Mouse (Mus musculus): Measurements from ENCODE around the gene Ankef1. TPM values are rescaled to one million over a fixed set of nuclear protein-coding genes. Genes with fewer than 3 reads are reported as not detected.

Ankef1 gene
- polyA plus RNA-seq, 1 experiment from 2014 or later = 0.19 TPM

DNA sequence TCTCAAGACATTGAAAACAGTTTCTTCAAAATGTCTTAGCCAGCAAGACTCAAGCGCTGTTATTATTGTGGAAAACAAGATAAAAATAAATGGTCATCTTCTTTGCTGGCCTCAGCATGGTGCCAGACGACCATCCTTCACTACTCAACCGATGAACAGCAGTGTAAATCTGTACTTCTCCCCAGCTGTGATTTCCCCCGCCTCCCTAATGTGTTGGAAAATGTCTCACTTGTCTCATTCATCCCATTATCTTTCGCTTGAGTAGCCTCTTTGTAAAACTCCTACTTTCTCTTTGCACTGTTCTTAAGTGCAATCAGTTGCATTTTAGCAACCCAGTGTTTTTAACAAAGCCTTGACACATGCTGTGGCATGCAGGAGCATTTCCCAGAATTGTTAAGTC, 9.4 kb downstream of the Ankef1 start:
- no peak for ATAC-seq (ENCODE audit: low FRiP score, low TSS enrichment)
- Histone ChIP-seq H3K9me3 (ENCODE audit: low read length) (no peaks in the 10 kb centered on the region), H3K36me3 (ENCODE audit: insufficient read depth, low read length) (no peaks in the 10 kb centered on the region), H3K9ac (replicated peaks; ENCODE audit: low read length) (no peak overlapping the region), H3K27me3 (ENCODE audit: insufficient read depth, low read length) (no peaks in the 10 kb centered on the region), H3K27ac (ENCODE audit: low read length) (no peak overlapping the region), H3K4me1 (ENCODE audit: insufficient read depth, low read length) (no peaks in the 10 kb centered on the region), H3K4me3 (ENCODE audit: low read length) (no peak overlapping the region), H3K4me2 (replicated peaks; ENCODE audit: low read depth, low read length) (no peak overlapping the region)
- WGBS = 59% methylated on average over 5 of the region's 5 CpGs

DNA sequence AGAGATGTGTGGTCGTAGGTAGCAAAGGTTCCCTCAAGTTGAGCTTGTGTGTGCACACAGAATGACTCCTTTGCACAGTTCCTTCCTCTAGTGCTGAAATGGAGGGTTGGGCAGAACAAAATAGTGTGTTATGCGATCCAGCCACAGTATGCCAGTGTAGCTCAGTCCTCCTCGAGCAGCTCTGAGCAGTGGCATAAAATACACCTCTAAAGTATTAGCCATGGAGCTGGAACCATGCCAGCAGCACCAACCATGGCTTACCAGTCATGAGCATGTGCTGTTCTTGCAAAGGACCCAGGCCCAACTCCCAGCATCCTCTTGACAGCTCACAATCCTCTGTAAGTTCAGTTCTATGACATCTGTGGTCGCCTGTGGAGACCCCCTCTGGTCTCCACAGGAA, 10.0 kb downstream of the Ankef1 start:
- WGBS = 68% methylated on average over 4 of the region's 4 CpGs

DNA sequence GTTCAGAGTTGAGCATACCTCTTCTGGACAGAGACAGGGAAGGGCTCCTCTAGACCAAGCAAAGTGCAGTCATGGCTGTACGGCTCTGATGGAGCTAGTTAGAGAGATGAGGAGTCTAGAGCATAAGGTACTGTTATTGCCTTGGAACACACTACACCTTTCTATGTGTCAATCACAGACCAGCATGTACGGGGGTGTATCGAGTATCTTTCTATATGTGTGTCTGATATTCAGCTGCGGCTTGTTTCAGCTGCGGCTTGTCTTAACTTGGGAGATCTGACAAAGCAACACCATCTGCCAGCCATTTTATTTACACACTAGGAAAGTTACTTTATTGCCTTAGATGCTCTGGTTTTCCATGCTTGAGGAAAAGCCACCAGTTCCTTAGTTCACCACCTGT, 11.1 kb downstream of the Ankef1 start:
- ATAC-seq (ENCODE audit: low FRiP score, low TSS enrichment) = no peak
- H3K9me3 ChIP-seq (ENCODE audit: low read length) = no peaks in the 10 kb centered on the region
- H3K27me3 ChIP-seq (ENCODE audit: insufficient read depth, low read length) = no peaks in the 10 kb centered on the region
- no peak overlapping the region for H3K27ac ChIP-seq (ENCODE audit: low read length)
- 92% methylated on average over 5 of the region's 5 CpGs for WGBS
- no peaks in the 10 kb centered on the region for H3K36me3 ChIP-seq (ENCODE audit: insufficient read depth, low read length)
- H3K4me3 ChIP-seq (ENCODE audit: low read length) = no peak overlapping the region
- no peak overlapping the region for H3K9ac ChIP-seq (replicated peaks; ENCODE audit: low read length)
- no peaks in the 10 kb centered on the region for H3K4me1 ChIP-seq (ENCODE audit: insufficient read depth, low read length)
- H3K4me2 ChIP-seq (replicated peaks; ENCODE audit: low read depth, low read length) = no peak overlapping the region

More for the DNA sequence above, 10.0 kb downstream of the Ankef1 start:
- Histone ChIP-seq H3K4me2 (replicated peaks; ENCODE audit: low read depth, low read length) (no peak overlapping the region), H3K36me3 (ENCODE audit: insufficient read depth, low read length) (no peaks in the 10 kb centered on the region), H3K9me3 (ENCODE audit: low read length) (no peaks in the 10 kb centered on the region), H3K4me1 (ENCODE audit: insufficient read depth, low read length) (no peaks in the 10 kb centered on the region), H3K9ac (replicated peaks; ENCODE audit: low read length) (no peak overlapping the region), H3K27ac (ENCODE audit: low read length) (no peak overlapping the region), H3K4me3 (ENCODE audit: low read length) (no peak overlapping the region), H3K27me3 (ENCODE audit: insufficient read depth, low read length) (no peaks in the 10 kb centered on the region)
- ATAC-seq (ENCODE audit: low FRiP score, low TSS enrichment) = no peak

DNA sequence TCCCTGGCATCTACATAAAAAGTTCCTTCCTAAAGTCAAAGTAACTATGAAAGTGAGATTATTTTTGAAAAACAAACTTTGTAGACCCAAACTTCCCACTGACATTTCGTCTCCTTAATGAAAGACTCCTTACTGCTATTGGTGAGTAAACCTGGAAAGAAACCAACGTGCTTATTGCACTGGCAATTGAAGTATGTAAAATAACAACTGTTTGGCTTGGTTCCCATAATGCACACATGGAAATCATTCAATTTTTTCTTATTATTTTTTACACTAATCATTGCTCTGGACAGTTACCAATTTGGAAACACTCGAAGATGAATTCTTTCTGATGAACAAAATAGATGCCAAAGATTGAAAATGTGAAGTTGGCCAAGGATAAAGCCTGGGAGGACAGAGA, 12.1 kb downstream of the Ankef1 start:
- H3K9ac ChIP-seq (replicated peaks; ENCODE audit: low read length) = no peak overlapping the region
- no peak overlapping the region for H3K27ac ChIP-seq (ENCODE audit: low read length)
- H3K9me3 ChIP-seq (ENCODE audit: low read length) = no peaks in the 10 kb centered on the region
- H3K27me3 ChIP-seq (ENCODE audit: insufficient read depth, low read length) = no peaks in the 10 kb centered on the region
- H3K36me3 ChIP-seq (ENCODE audit: insufficient read depth, low read length) = no peaks in the 10 kb centered on the region
- no peaks in the 10 kb centered on the region for H3K4me1 ChIP-seq (ENCODE audit: insufficient read depth, low read length)
- H3K4me3 ChIP-seq (ENCODE audit: low read length) = no peak overlapping the region
- WGBS = 65% methylated on average over 3 of the region's 3 CpGs
- no peak overlapping the region for H3K4me2 ChIP-seq (replicated peaks; ENCODE audit: low read depth, low read length)
- ATAC-seq (ENCODE audit: low FRiP score, low TSS enrichment) = no peak

DNA sequence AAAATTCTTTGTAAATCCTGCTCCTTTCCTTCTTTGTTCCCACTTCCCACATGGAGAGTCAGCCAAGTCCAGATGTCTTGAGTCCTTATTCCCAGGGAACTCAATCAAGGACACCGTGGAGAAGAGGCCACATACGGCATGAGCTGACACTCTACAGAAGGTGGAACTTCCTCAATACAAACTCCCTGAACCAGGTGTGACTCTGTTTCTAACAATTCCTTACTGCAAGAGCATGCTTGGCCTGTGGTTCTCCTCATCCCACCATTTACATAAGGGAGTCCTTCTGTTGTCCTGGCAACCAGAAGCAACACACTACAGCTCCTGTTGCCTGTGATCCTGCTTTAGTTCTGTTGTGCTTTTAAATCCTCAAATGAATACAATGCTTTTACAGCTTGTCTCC, 13.8 kb downstream of the Ankef1 start:
- ATAC-seq (ENCODE audit: low FRiP score, low TSS enrichment) = no peak

DNA sequence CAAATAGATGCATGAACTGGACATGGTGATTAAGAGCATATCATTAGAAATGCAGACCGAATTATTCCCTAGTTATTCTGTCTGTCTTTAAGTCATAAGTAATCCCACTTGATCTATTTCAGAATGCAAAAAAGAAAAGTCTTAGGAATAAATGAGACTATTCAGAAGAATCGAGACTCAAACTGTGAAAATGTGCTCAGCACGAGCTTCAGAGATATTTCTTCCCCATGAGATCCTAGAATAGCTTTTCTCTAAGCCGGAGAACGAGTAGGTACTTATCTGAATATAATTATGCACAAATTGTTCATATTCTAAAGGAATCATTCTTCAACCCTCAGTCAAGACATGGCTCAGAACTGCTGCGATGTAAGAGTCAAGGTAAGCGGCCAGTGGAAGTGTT, 27.2 kb downstream of the Ankef1 start:
- Histone ChIP-seq H3K9me3 (ENCODE audit: low read length) (no peaks in the 10 kb centered on the region), H3K4me3 (ENCODE audit: low read length) (no peak overlapping the region), H3K9ac (replicated peaks; ENCODE audit: low read length) (no peak overlapping the region), H3K27me3 (ENCODE audit: insufficient read depth, low read length) (no peaks in the 10 kb centered on the region), H3K36me3 (ENCODE audit: insufficient read depth, low read length) (no peaks in the 10 kb centered on the region), H3K27ac (ENCODE audit: low read length) (no peak overlapping the region), H3K4me2 (replicated peaks; ENCODE audit: low read depth, low read length) (no peak overlapping the region), H3K4me1 (ENCODE audit: insufficient read depth, low read length) (no peaks in the 10 kb centered on the region)
- no peak for ATAC-seq (ENCODE audit: low FRiP score, low TSS enrichment)
- WGBS = 90% methylated on average over 7 of the region's 7 CpGs

More for the DNA sequence above, 13.8 kb downstream of the Ankef1 start:
- Histone ChIP-seq H3K9ac (replicated peaks; ENCODE audit: low read length) (no peak overlapping the region), H3K4me3 (ENCODE audit: low read length) (no peak overlapping the region), H3K27me3 (ENCODE audit: insufficient read depth, low read length) (no peaks in the 10 kb centered on the region), H3K27ac (ENCODE audit: low read length) (no peak overlapping the region), H3K36me3 (ENCODE audit: insufficient read depth, low read length) (no peaks in the 10 kb centered on the region), H3K9me3 (ENCODE audit: low read length) (no peaks in the 10 kb centered on the region), H3K4me2 (replicated peaks; ENCODE audit: low read depth, low read length) (no peak overlapping the region), H3K4me1 (ENCODE audit: insufficient read depth, low read length) (no peaks in the 10 kb centered on the region)
- 81% methylated on average over 2 of the region's 2 CpGs for WGBS

DNA sequence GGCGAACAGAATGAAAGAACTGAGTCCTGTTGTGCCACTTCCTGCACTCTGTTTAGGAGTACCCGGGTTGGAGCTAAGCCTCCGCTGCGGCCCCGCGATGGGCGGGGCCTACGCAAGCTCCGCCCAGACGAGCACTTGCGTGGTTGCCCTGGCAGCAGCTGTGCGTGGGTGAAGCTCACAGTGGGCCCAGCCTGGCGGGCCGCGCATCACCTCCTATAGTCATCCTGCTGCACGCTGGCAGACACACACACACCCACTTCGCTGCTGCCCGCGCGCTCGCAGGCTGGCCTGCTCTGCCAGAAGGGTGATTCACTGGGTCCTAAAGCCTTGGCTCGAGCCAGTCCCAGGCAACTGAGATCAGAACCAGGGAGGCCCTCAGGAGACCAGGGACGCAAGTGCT, 30.3 kb downstream of the Ankef1 start:
- peak; percentile 100 for ATAC-seq (ENCODE audit: low FRiP score, low TSS enrichment)
- Histone ChIP-seq H3K4me2 (replicated peaks; ENCODE audit: low read depth, low read length) (peak overlapping the region; percentile 64), H3K27me3 (ENCODE audit: insufficient read depth, low read length) (no peaks in the 10 kb centered on the region), H3K36me3 (ENCODE audit: insufficient read depth, low read length) (no peaks in the 10 kb centered on the region), H3K27ac (ENCODE audit: low read length) (no peak overlapping the region), H3K4me3 (ENCODE audit: low read length) (peak overlapping the region; percentile 61), H3K4me1 (ENCODE audit: insufficient read depth, low read length) (no peaks in the 10 kb centered on the region), H3K9me3 (ENCODE audit: low read length) (no peaks in the 10 kb centered on the region), H3K9ac (replicated peaks; ENCODE audit: low read length) (peak overlapping the region; percentile 59)
- WGBS = under 1% methylated on average over 23 of the region's 23 CpGs

DNA sequence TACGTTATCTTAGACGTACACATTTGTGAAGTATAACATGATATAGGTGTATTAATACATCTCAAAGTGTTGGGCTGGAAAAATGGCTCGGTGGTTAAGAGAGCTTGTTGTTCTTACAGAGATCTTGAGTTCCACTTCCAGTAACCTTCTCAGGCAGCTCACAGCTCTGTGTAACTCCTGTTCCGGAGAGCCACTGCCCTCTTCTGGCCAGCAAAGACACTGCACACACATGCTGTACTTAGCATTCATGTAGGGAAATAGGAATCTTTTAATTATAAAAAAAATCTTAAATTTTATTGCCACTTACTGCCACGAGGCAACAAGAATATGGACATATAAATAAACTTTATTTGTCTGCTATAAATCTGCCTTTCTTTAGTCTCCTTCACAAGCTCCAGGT, 56.3 kb downstream of the Ankef1 start:
- Histone ChIP-seq H3K4me2 (replicated peaks; ENCODE audit: low read depth, low read length) (no peak overlapping the region), H3K4me3 (ENCODE audit: low read length) (no peak overlapping the region), H3K9me3 (ENCODE audit: low read length) (no peaks in the 10 kb centered on the region), H3K36me3 (ENCODE audit: insufficient read depth, low read length) (no peaks in the 10 kb centered on the region), H3K27ac (ENCODE audit: low read length) (no peak overlapping the region), H3K27me3 (ENCODE audit: insufficient read depth, low read length) (no peaks in the 10 kb centered on the region), H3K9ac (replicated peaks; ENCODE audit: low read length) (no peak overlapping the region), H3K4me1 (ENCODE audit: insufficient read depth, low read length) (no peaks in the 10 kb centered on the region)
- ATAC-seq (ENCODE audit: low FRiP score, low TSS enrichment) = no peak
- WGBS = 68% methylated on average over 5 of the region's 5 CpGs

DNA sequence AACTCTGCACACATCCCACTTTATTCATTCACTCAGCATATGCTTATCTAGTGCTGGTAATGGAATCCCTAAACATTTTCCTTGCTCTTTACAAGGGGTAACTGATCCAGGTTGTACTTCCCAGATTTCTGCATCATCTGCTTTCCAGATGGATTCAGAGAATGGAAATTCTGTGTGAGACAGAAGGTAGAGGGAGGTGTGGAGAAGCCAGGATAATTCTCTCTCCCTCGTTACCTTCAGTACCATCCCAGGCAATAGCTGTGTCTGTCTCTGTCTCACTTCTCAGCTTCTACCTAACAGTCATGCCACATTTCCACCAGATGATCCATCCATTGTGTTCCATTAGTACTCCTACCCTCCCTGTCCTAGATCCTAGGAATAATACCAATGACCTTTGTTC, 60.6 kb downstream of the Ankef1 start:
- H3K27me3 ChIP-seq (ENCODE audit: insufficient read depth, low read length) = no peaks in the 10 kb centered on the region
- H3K36me3 ChIP-seq (ENCODE audit: insufficient read depth, low read length) = no peaks in the 10 kb centered on the region
- H3K9me3 ChIP-seq (ENCODE audit: low read length) = no peaks in the 10 kb centered on the region
- H3K4me2 ChIP-seq (replicated peaks; ENCODE audit: low read depth, low read length) = no peak overlapping the region
- no peak overlapping the region for H3K9ac ChIP-seq (replicated peaks; ENCODE audit: low read length)
- ATAC-seq (ENCODE audit: low FRiP score, low TSS enrichment) = no peak
- H3K27ac ChIP-seq (ENCODE audit: low read length) = no peak overlapping the region
- H3K4me3 ChIP-seq (ENCODE audit: low read length) = no peak overlapping the region
- WGBS = 81% methylated on average over 1 of the region's 1 CpGs
- H3K4me1 ChIP-seq (ENCODE audit: insufficient read depth, low read length) = no peaks in the 10 kb centered on the region

DNA sequence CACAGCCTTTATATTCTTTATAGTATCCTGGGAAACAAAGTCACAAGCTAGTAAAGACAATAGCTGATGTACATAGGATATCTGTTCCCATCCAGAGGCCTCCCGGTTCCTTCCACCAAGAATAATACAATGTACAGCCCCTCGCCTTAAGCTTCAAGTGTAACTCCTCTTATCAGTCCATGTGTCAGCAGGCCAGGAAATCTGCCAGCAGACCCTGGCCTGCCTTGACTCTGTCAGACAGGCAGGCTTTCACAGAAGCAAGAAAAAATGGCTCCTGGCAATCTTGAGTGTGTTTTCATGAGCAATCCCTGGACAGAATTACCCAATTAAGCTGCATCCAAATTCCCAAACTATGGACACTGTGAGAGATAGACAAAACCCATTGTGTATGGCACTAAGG, 69.1 kb downstream of the Ankef1 start:
- no peaks in the 10 kb centered on the region for H3K9me3 ChIP-seq (ENCODE audit: low read length)
- H3K36me3 ChIP-seq (ENCODE audit: insufficient read depth, low read length) = no peaks in the 10 kb centered on the region
- no peak overlapping the region for H3K4me3 ChIP-seq (ENCODE audit: low read length)
- ATAC-seq (ENCODE audit: low FRiP score, low TSS enrichment) = no peak
- no peak overlapping the region for H3K4me2 ChIP-seq (replicated peaks; ENCODE audit: low read depth, low read length)
- no peak overlapping the region for H3K27ac ChIP-seq (ENCODE audit: low read length)
- no peaks in the 10 kb centered on the region for H3K4me1 ChIP-seq (ENCODE audit: insufficient read depth, low read length)
- 67% methylated on average over 2 of the region's 2 CpGs for WGBS
- no peaks in the 10 kb centered on the region for H3K27me3 ChIP-seq (ENCODE audit: insufficient read depth, low read length)
- no peak overlapping the region for H3K9ac ChIP-seq (replicated peaks; ENCODE audit: low read length)

DNA sequence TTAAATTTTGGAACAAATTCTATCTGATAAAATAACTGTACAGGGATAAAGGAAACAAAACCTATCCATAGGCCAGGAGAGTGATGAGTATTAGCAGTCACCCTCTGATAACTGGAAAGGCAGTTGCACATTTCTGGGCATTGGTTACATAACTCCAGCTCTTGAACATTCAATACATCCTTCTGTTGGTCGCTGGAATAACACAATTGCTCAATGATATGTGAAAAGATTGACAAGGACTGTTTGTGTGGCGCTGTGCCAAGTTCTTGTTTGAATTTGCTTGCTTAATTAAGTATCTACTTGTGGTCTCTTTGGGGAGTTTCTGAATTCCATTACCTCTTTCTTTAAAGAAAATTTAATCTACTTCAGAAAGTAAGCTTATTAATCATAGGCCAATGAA, 81.1 kb downstream of the Ankef1 start:
- Histone ChIP-seq H3K27ac (ENCODE audit: low read length) (no peak overlapping the region), H3K4me1 (ENCODE audit: insufficient read depth, low read length) (no peaks in the 10 kb centered on the region), H3K4me3 (ENCODE audit: low read length) (no peak overlapping the region), H3K27me3 (ENCODE audit: insufficient read depth, low read length) (no peaks in the 10 kb centered on the region), H3K36me3 (ENCODE audit: insufficient read depth, low read length) (no peaks in the 10 kb centered on the region), H3K9me3 (ENCODE audit: low read length) (no peaks in the 10 kb centered on the region), H3K9ac (replicated peaks; ENCODE audit: low read length) (no peak overlapping the region), H3K4me2 (replicated peaks; ENCODE audit: low read depth, low read length) (no peak overlapping the region)
- WGBS = 62% methylated on average over 2 of the region's 2 CpGs
- no peak for ATAC-seq (ENCODE audit: low FRiP score, low TSS enrichment)

Data from kidney, embryonic 16.5 days (tissue).